Mouse (Mus musculus) gastrocnemius, adult 18-20 months (tissue): ENCODE results near the gene Gp1ba. TPM values are rescaled to one million over a fixed set of nuclear protein-coding genes. Genes with fewer than 3 reads are reported as not detected.

Source experiments
- DNase-seq: peaks from one replicate; pipeline ENCODE4 v3.0.0; 2021; ENCODE audit warnings: low spot score
- total RNA-seq, 2 experiments: library from RNA; stranded (reverse); gene quantifications; 2 replicates each; pipeline ENCODE4 v1.2.3; 2021

Gp1ba gene
- total RNA-seq, 2 experiments from 2014 or later: 0.09 TPM; not detected in 1

GRCm38 (mm10) chr11:70669582-70670345, 30.8 kb downstream of the Gp1ba start:
- DNase-seq: peak; percentile 71

- no peak for DNase-seq
Observed at GRCm38 (mm10) chr11:70670483-70670882, 31.6 kb downstream of the Gp1ba start.

GRCm38 (mm10) chr11:70671333-70672047, 32.6 kb downstream of the Gp1ba start:
- DNase-seq: no peak

- no peak for DNase-seq
Observed at GRCm38 (mm10) chr11:70674014-70674413, 35.1 kb downstream of the Gp1ba start.

- no peak for DNase-seq
Observed at GRCm38 (mm10) chr11:70674501-70674900, 35.6 kb downstream of the Gp1ba start.

- DNase-seq: no peak
Observed at GRCm38 (mm10) chr11:70678092-70678491, 39.2 kb downstream of the Gp1ba start.

GRCm38 (mm10) chr11:70678576-70678975, 39.7 kb downstream of the Gp1ba start:
- no peak for DNase-seq

- DNase-seq: no peak
Observed at GRCm38 (mm10) chr11:70679361-70679760, 40.4 kb downstream of the Gp1ba start.

- no peak for DNase-seq
Observed at GRCm38 (mm10) chr11:70679894-70680293, 41.0 kb downstream of the Gp1ba start.

- DNase-seq: no peak
Observed at GRCm38 (mm10) chr11:70681170-70681569, 42.2 kb downstream of the Gp1ba start.

- no peak for DNase-seq
Observed at GRCm38 (mm10) chr11:70681897-70682581, 43.1 kb downstream of the Gp1ba start.

GRCm38 (mm10) chr11:70683640-70684039, 44.7 kb downstream of the Gp1ba start:
- no peak for DNase-seq

- DNase-seq: no peak
Observed at GRCm38 (mm10) chr11:70686901-70687566, 48.1 kb downstream of the Gp1ba start.

- peak; percentile 92 for DNase-seq
Observed at GRCm38 (mm10) chr11:70687601-70688199, 48.8 kb downstream of the Gp1ba start, which contains the start of gene Camta2. Gene Camta2, minus strand, starts transcription at chr11:70688105.

GRCm38 (mm10) chr11:70688372-70688771, 49.5 kb downstream of the Gp1ba start:
- DNase-seq: no peak

GRCm38 (mm10) chr11:70689578-70689977, 50.7 kb downstream of the Gp1ba start:
- DNase-seq: no peak

Other genes with a start within 250 kb of the Gp1ba start
- 10 to 100 TPM; 17.9 to 19.2 TPM for gene Pelp1, start 229.1 kb upstream of the Gp1ba start, total RNA-seq
- 1 to 10 TPM; 7.6 to 9.0 TPM for gene Arrb2, start 206.5 kb upstream of the Gp1ba start, total RNA-seq
- 1 to 10 TPM; 4.2 to 4.9 TPM for gene Med11, start 187.2 kb upstream of the Gp1ba start, total RNA-seq
- under 1 TPM; 0.19 to 0.25 TPM for gene Zmynd15, start 179.7 kb upstream of the Gp1ba start, total RNA-seq
- gene Cxcl16, start 179.1 kb upstream of the Gp1ba start, total RNA-seq: 1 to 10 TPM in 1 of 2 experiments, under 1 TPM in 1; 0.73 to 1.2 TPM
- not detected for gene Tm4sf5, start 133.9 kb upstream of the Gp1ba start, total RNA-seq
- gene Vmo1, start 124.5 kb upstream of the Gp1ba start, total RNA-seq: not detected
- gene Gltpd2, start 119.9 kb upstream of the Gp1ba start, total RNA-seq: not detected
- 100 to 1,000 TPM; 226 to 241 TPM for gene Psmb6, start 113.8 kb upstream of the Gp1ba start, total RNA-seq
- gene Gm40193, start 106.2 kb upstream of the Gp1ba start, total RNA-seq: not detected
- 10 to 100 TPM; 12.2 to 17.7 TPM for gene Pld2, start 99.1 kb upstream of the Gp1ba start, total RNA-seq
- 10 to 100 TPM; 28.8 to 34.1 TPM for gene Mink1, start 76.2 kb upstream of the Gp1ba start, total RNA-seq
- gene 4930544D05Rik, start 23.3 kb upstream of the Gp1ba start, total RNA-seq: not detected
- gene Chrne, start 19.9 kb upstream of the Gp1ba start, total RNA-seq: 10 to 100 TPM; 14.7 to 20.6 TPM
- 10 to 100 TPM; 35.3 to 37.2 TPM for gene Rnf167, start 8.1 kb downstream of the Gp1ba start, total RNA-seq
- gene Slc25a11, start 8.4 kb downstream of the Gp1ba start, total RNA-seq: 100 to 1,000 TPM; 292 to 304 TPM
- gene Pfn1, start 15.5 kb downstream of the Gp1ba start, total RNA-seq: 100 to 1,000 TPM; 217 to 233 TPM
- 1,000 to 10,000 TPM; 5,616 to 7,081 TPM for gene Eno3, start 18.1 kb downstream of the Gp1ba start, total RNA-seq
- gene Spag7, start 30.3 kb downstream of the Gp1ba start, total RNA-seq: 100 to 1,000 TPM in 1 of 2 experiments, 10 to 100 TPM in 1; 83.4 to 103 TPM
- 10 to 100 TPM; 40.6 TPM for gene Camta2, start 49.0 kb downstream of the Gp1ba start, total RNA-seq
- gene Inca1, start 61.0 kb downstream of the Gp1ba start, total RNA-seq: 1 to 10 TPM; 4.1 to 6.4 TPM
- 100 to 1,000 TPM; 587 to 632 TPM for gene Kif1c, start 61.4 kb downstream of the Gp1ba start, total RNA-seq
- 10 to 100 TPM; 12.0 to 13.0 TPM for gene Zfp3, start 125.1 kb downstream of the Gp1ba start, total RNA-seq
- gene Scimp, start 173.5 kb downstream of the Gp1ba start, total RNA-seq: not detected
- gene Rabep1, start 205.7 kb downstream of the Gp1ba start, total RNA-seq: 10 to 100 TPM; 36.6 to 39.7 TPM